Mouse (Mus musculus): ENCODE measurements around the gene Ggta1.

DNA sequence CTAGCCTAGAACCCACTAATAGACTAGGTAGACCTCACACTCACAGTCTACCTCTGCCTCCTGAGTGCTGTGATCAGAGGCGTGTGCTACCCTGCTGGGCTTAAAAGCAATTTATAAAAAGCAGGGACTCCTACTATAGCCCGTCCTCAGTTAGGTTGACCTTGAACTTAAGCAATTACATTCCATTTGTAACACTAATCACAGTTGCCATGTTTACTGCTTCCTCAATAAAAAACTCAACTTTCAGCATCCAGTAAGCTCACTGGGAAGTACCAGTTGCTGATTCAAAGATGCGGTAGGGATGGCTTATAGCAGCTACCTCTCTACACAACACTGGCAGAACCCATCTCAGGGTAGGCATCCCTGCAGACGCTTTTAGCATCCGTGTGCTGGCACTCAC is 19.7 kb downstream of the Ggta1 start:
- TF ChIP-seq CTCF (IDR thresholded peaks at IDR 0.05; ENCODE audit: low read depth) (no peak), EP300 (IDR thresholded peaks at IDR 0.05; ENCODE audit: low read depth) (no peak)
